Mouse (Mus musculus): ENCODE measurements around the gene Gtpbp6. TPM values are rescaled to one million over a fixed set of nuclear protein-coding genes. Genes with fewer than 3 reads are reported as not detected.
A peak's percentile ranks its signal among the peaks of the same experiment; 100 is the strongest.
"Not testable (repeated sequence)": the region's sequence is repeated elsewhere in the genome, so short reads cannot be mapped to it uniquely, and the experiment has no call there.

The Gtpbp6 gene
- total RNA-seq, 1 experiment, result 116 TPM

DNA sequence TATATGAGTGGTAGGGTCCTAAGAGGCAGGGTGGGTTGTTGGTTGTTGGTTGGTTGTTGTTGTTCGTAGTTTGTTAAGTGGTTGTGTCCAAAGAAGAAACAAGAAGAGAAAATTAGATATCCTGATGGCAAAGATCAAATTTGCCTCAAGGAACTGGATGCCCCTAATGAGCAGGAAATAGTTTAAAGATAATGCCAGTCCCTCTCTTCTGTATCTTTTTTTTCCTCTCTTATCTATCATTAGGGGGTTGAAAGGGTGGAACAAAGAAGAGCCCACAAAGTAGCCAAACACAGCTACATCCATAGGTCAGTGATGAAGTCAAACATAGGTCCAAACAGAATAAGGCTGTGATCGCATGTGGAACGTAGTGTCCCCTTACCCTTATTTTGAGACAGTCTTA is 31.3 kb upstream of the Gtpbp6 start:
- Histone ChIP-seq H3K4me3 (ENCODE audit: insufficient read depth in 1 of 2, low read depth in 1 of 2, low read length in 2 of 2, poor library complexity in 1 of 2, severe bottlenecking in 1 of 2) (no peak overlapping the region), H3K9ac (ENCODE audit: insufficient read depth, low read depth, low read length, poor library complexity, severe bottlenecking) (no peak overlapping the region), H3K36me3 (ENCODE audit: control insufficient read depth, insufficient read depth, low read length, poor library complexity, severe bottlenecking) (no peaks in the 10 kb centered on the region; the same call in 1 of the 2 replicates), H3K27ac (ENCODE audit: insufficient read depth, low read depth, low read length, poor library complexity, severe bottlenecking) (no peak overlapping the region), H3K4me1 (ENCODE audit: control insufficient read depth in 2 of 2, insufficient read depth in 2 of 2, low read length in 2 of 2, poor library complexity in 1 of 2) (no peaks in the 10 kb centered on the region; a peak in 1 of 4 replicates), H3K9me3 (ENCODE audit: control insufficient read depth, insufficient read depth, low read depth, low read length) (peaks cover 9% of the 10 kb centered on the region; the same call in 1 of the 2 replicates)
- in situ Hi-C loops (cut with MboI; ENCODE audit: low sequenced_read_pairs in 2 of 2, unreplicated experiment in 2 of 2), result no loop called here
- TF ChIP-seq HCFC1 (IDR thresholded peaks at IDR 0.05; ENCODE audit: borderline replicate concordance, insufficient read depth, low read length), result no peak
- DNase-seq (ENCODE audit: low read depth, low spot score), result no peak

DNA sequence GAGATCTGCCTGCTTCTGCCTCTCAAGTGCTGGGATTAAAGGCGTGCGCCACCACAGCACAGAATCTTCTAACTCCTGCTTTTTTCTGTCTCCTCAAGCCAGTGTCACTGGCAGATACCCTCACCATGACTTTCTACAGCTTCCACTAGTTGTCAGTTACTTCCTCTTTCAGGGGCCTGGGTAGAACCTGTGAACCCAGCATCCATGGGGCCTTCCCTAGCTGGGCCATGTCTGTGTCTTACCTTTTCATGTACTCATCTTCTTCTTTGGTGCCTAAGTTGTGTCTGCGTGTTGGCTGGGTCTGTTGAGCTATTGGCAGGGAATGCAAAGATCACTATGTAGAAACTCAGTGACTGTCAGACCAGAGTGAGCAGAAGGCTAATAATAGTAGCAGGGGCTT is 29.8 kb upstream of the Gtpbp6 start:
- Histone ChIP-seq H3K4me3 (ENCODE audit: insufficient read depth in 1 of 2, low read depth in 1 of 2, low read length in 2 of 2, poor library complexity in 1 of 2, severe bottlenecking in 1 of 2) (no peak overlapping the region), H3K36me3 (ENCODE audit: control insufficient read depth, insufficient read depth, low read length, poor library complexity, severe bottlenecking) (no peaks in the 10 kb centered on the region), H3K4me1 (ENCODE audit: control insufficient read depth in 2 of 2, insufficient read depth in 2 of 2, low read length in 2 of 2, poor library complexity in 1 of 2) (no peaks in the 10 kb centered on the region; a peak in 1 of 4 replicates), H3K27ac (ENCODE audit: insufficient read depth, low read depth, low read length, poor library complexity, severe bottlenecking) (no peak overlapping the region), H3K9ac (ENCODE audit: insufficient read depth, low read depth, low read length, poor library complexity, severe bottlenecking) (no peak overlapping the region), H3K9me3 (ENCODE audit: control insufficient read depth, insufficient read depth, low read depth, low read length) (peaks cover 22% of the 10 kb centered on the region)
- in situ Hi-C loops (cut with MboI; ENCODE audit: low sequenced_read_pairs in 2 of 2, unreplicated experiment in 2 of 2), result no loop called here
- DNase-seq (ENCODE audit: low read depth, low spot score), result no peak
- TF ChIP-seq MAFK (IDR thresholded peaks at IDR 0.05; ENCODE audit: insufficient read depth, low read depth, low read length) (no peak), ZC3H11A (IDR thresholded peaks at IDR 0.05; ENCODE audit: borderline replicate concordance, low read depth, low read length) (no peak), CHD2 (IDR thresholded peaks at IDR 0.05; ENCODE audit: low read depth, low read length) (no peak), HCFC1 (IDR thresholded peaks at IDR 0.05; ENCODE audit: borderline replicate concordance, insufficient read depth, low read length) (no peak), ZNF384 (IDR thresholded peaks at IDR 0.05; ENCODE audit: low read depth, low read length) (no peak)

DNA sequence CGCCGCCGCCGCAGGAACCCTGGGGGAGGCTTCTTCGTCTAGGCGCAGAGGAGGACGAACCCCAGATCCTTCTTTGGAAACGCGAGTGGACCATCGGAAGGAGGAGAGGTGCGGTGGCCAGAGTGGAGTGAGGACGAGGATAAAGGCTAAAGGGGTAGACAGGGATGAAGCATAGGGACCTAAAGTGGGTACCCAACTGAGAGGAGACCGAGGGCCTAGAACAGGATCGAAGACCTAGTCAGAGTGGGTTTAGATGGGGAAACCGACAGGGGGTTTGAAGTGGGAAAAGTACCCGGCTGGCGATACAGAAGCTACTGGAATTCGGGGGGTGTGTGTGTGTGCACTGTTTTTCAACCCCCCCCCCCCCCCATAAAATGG is 28.1 kb upstream of the Gtpbp6 start:
- H3K27ac ChIP-seq (ENCODE audit: insufficient read depth, low read depth, low read length, poor library complexity, severe bottlenecking), result no peak overlapping the region

GRCm38 (mm10) chr5:110135293-110136086 is 27.5 kb upstream of the Gtpbp6 start, which contains the start of gene Chfr:
Chfr (plus strand) TSS chr5:110135842.
- TF ChIP-seq ZNF384 (IDR thresholded peaks at IDR 0.05; ENCODE audit: low read depth, low read length) (peak; percentile 94), ZC3H11A (IDR thresholded peaks at IDR 0.05; ENCODE audit: borderline replicate concordance, low read depth, low read length) (no peak), CHD2 (IDR thresholded peaks at IDR 0.05; ENCODE audit: low read depth, low read length) (no peak), HCFC1 (IDR thresholded peaks at IDR 0.05; ENCODE audit: borderline replicate concordance, insufficient read depth, low read length) (peak; percentile 86), MAFK (IDR thresholded peaks at IDR 0.05; ENCODE audit: insufficient read depth, low read depth, low read length) (no peak)
- Histone ChIP-seq H3K4me1 (ENCODE audit: control insufficient read depth in 2 of 2, insufficient read depth in 2 of 2, low read length in 2 of 2, poor library complexity in 1 of 2) (no peaks in the 10 kb centered on the region; a peak in 1 of 4 replicates), H3K9ac (ENCODE audit: insufficient read depth, low read depth, low read length, poor library complexity, severe bottlenecking) (peak within 1 kb of the TSS; percentile 74), H3K36me3 (ENCODE audit: control insufficient read depth, insufficient read depth, low read length, poor library complexity, severe bottlenecking) (no peaks in the 10 kb centered on the region; the same call in none of the 2 replicates), H3K4me3 (ENCODE audit: insufficient read depth in 1 of 2, low read depth in 1 of 2, low read length in 2 of 2, poor library complexity in 1 of 2, severe bottlenecking in 1 of 2) (peak within 1 kb of the TSS; percentile 91 to 93), H3K27ac (ENCODE audit: insufficient read depth, low read depth, low read length, poor library complexity, severe bottlenecking) (no peak within 1 kb of the TSS), H3K9me3 (ENCODE audit: control insufficient read depth, insufficient read depth, low read depth, low read length) (peaks cover 32% of the 10 kb centered on the region)
- in situ Hi-C loops (cut with MboI; ENCODE audit: low sequenced_read_pairs in 2 of 2, unreplicated experiment in 2 of 2), result no loop called here
- DNase-seq (ENCODE audit: low read depth, low spot score), result peak; percentile 96

More for the DNA sequence above, 28.1 kb upstream of the Gtpbp6 start:
- Histone ChIP-seq H3K4me1 (ENCODE audit: control insufficient read depth in 2 of 2, insufficient read depth in 2 of 2, low read length in 2 of 2, poor library complexity in 1 of 2) (no peaks in the 10 kb centered on the region; a peak in 1 of 4 replicates), H3K9ac (ENCODE audit: insufficient read depth, low read depth, low read length, poor library complexity, severe bottlenecking) (peak overlapping the region; percentile 74), H3K36me3 (ENCODE audit: control insufficient read depth, insufficient read depth, low read length, poor library complexity, severe bottlenecking) (no peaks in the 10 kb centered on the region; the same call in 1 of the 2 replicates), H3K9me3 (ENCODE audit: control insufficient read depth, insufficient read depth, low read depth, low read length) (peaks cover 29% of the 10 kb centered on the region), H3K4me3 (ENCODE audit: insufficient read depth in 1 of 2, low read depth in 1 of 2, low read length in 2 of 2, poor library complexity in 1 of 2, severe bottlenecking in 1 of 2) (peak overlapping the region; percentile 91 to 93)
- in situ Hi-C loops (cut with MboI; ENCODE audit: low sequenced_read_pairs in 2 of 2, unreplicated experiment in 2 of 2), result no loop called here
- TF ChIP-seq ZC3H11A (IDR thresholded peaks at IDR 0.05; ENCODE audit: borderline replicate concordance, low read depth, low read length) (no peak), HCFC1 (IDR thresholded peaks at IDR 0.05; ENCODE audit: borderline replicate concordance, insufficient read depth, low read length) (no peak), ZNF384 (IDR thresholded peaks at IDR 0.05; ENCODE audit: low read depth, low read length) (no peak), CHD2 (IDR thresholded peaks at IDR 0.05; ENCODE audit: low read depth, low read length) (no peak), MAFK (IDR thresholded peaks at IDR 0.05; ENCODE audit: insufficient read depth, low read depth, low read length) (no peak)
- DNase-seq (ENCODE audit: low read depth, low spot score), result no peak

DNA sequence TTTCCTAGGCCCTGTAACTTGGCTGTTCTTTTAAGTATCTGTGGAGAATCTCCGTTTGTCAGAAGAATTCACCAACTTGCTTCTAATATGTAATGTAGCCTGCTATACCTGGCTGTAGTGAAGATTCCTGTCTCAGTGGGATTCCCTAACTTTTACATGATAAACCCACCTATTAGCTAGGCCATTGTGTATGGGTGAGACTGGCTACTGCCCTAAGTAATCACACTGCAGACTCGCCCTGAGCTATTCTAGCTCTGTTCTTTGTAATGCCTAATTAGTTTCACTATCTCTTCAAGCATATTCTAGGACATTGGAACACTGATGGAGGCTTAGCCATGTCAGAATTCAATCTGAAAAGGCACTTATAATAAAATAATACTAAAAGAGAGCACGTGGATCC is 14.4 kb upstream of the Gtpbp6 start:
- in situ Hi-C loops (cut with MboI; ENCODE audit: low sequenced_read_pairs in 2 of 2, unreplicated experiment in 2 of 2); H3K4me3 ChIP-seq (ENCODE audit: insufficient read depth in 1 of 2, low read depth in 1 of 2, low read length in 2 of 2, poor library complexity in 1 of 2, severe bottlenecking in 1 of 2); DNase-seq (ENCODE audit: low read depth, low spot score); H3K36me3 ChIP-seq (ENCODE audit: control insufficient read depth, insufficient read depth, low read length, poor library complexity, severe bottlenecking); H3K9me3 ChIP-seq (ENCODE audit: control insufficient read depth, insufficient read depth, low read depth, low read length); H3K9ac ChIP-seq (ENCODE audit: insufficient read depth, low read depth, low read length, poor library complexity, severe bottlenecking); H3K4me1 ChIP-seq (ENCODE audit: control insufficient read depth in 2 of 2, insufficient read depth in 2 of 2, low read length in 2 of 2, poor library complexity in 1 of 2): not testable (repeated sequence)
- peak overlapping the region; percentile 63; the same call in 1 of the 2 replicates for H3K27ac ChIP-seq (ENCODE audit: insufficient read depth, low read depth, low read length, poor library complexity, severe bottlenecking)

Data from ES-E14 (cell line).